Mouse (Mus musculus) naive thymus-derived CD4-positive, alpha-beta T cell, adult 2 months (primary cell): ENCODE data around the gene Olfr374.
A peak's percentile ranks its signal among the peaks of the same experiment; 100 is the strongest.
"Not testable (repeated sequence)": the region's sequence is repeated elsewhere in the genome, so short reads cannot be mapped to it uniquely, and the experiment has no call there.

Experiments used
- DNase-seq: peaks from one replicate; pipeline ENCODE4 v3.0.0-alpha.2; 2011; ENCODE audit warnings: low read depth

The Olfr374 gene

GRCm38 (mm10) chr8:72106740-72107139 lies at the start of gene Olfr374:
TSS of gene Olfr374 (plus strand) at chr8:72107040.
- no peak for DNase-seq

DNA sequence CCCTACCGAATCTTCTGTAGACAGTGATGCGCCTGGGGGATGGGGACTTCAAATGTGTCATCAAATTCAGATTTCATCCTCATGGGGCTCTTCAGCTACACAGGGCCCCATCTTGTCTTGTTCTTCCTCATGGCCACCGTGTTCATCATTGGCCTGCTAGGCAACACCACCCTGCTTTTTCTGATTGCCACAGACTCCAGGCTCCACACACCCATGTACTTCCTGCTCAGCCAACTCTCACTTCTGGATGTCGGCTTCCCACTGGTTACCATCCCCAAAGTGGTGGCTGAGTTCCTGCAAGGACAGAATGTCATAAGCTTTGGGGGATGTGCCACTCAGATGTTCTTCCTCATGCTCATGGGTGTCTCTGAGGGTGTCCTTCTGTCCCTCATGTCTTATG lies 49.2 kb upstream of the Olfr374 start:
- DNase-seq, result not testable (repeated sequence)

- peak; percentile 44 for DNase-seq
Measured at GRCm38 (mm10) chr8:72066819-72067399, 39.9 kb upstream of the Olfr374 start.

DNA sequence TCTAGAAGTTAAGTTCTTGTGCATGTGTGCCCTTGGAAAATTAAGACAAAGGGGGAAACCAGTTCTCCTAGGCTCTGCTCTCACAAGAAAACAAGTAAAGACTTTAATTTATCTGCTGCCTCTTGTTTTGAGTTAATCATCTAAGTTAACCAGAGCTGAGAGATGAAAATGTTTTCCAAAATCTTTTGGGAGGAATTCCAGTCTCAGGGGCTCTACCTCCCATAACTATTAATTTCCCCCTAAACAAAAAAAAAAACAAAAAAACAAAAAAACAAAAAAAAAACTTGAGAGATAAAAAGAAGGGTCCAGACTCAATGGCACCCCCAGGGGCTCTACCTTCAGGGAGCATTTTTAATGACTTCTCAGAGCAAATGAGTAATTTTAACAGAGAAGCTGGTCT lies 24.0 kb upstream of the Olfr374 start, which contains the start of gene Olfr373:
Gene Olfr373, plus strand, starts transcription at position 301 of the 400 bp plus-strand sequence.
- DNase-seq, result not testable (repeated sequence)

- no peak for DNase-seq
Measured at GRCm38 (mm10) chr8:72084744-72085143, 22.1 kb upstream of the Olfr374 start.

DNA sequence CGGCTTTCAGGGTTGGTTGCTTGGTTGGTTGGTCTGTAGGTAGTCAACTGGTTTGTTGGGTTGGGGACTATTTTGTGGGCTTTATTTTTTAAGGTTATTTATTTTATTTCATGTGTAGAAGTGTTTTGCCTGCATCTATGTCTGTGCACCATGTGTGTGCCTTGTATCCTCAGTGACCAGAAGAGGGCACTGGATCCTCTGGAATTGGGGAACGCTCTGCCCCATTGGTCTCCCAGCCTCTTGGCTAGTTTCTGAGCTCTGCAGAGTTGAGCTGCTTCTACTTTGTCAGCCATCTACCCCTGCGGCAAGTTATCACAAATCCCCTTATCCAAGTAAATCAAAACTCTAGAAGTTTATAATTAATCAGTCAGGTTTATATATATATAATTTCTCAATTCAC lies 19.2 kb upstream of the Olfr374 start:
- DNase-seq, result not testable (repeated sequence)

GRCm38 (mm10) chr8:72096721-72097120 lies 10.1 kb upstream of the Olfr374 start:
- DNase-seq, result not testable (repeated sequence)

DNA sequence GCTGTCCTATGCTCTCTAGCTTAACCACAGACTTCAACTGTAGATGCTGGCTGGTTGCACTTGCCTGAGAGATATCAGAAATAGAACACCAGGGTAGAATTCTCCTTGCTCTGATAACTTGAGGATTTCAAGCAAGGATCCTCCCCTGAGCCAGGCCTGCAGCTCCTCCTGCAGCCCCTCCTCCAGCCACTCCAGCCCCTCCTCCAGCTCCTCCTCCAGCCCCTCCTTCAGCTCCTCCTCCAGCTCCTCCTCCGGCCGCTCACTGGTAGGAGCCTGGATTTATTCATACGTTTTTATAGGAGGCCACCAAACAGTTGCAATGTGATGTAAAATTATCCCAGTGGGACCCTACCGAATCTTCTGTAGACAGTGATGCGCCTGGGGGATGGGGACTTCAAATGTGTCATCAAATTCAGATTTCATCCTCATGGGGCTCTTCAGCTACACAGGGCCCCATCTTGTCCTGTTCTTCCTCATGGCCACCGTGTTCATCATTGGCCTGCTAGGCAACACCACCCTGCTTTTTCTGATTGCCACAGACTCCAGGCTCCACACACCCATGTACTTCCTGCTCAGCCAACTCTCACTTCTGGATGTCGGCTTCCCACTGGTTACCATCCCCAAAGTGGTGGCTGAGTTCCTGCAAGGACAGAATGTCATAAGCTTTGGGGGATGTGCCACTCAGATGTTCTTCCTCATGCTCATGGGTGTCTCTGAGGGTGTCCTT lies 7.3 kb upstream of the Olfr374 start:
- not testable (repeated sequence) for DNase-seq

- peak; percentile 41 for DNase-seq
Measured at GRCm38 (mm10) chr8:72105165-72105564, 1.7 kb upstream of the Olfr374 start.

- DNase-seq, result no peak
Measured at GRCm38 (mm10) chr8:72110876-72111275, 4.0 kb downstream of the Olfr374 start.

DNA sequence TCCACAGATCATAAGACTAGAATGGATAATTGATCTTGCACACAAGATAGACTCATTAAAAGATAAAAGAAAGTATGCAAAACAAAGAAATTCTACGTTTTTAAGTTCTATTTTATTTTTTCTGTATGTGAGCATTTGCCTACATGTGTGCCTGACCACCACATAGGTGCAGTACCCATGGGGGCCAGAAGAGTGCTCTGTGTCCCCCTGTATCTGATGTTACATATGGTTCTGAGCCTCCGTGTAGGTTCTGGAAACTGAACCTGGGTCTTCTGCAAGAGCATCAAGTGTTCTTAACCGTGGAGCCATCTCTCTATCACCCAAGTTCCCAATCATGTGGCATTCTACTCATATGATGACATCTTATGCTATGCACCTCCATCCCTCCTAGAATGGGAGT lies 5.6 kb downstream of the Olfr374 start:
- DNase-seq, result no peak

DNA sequence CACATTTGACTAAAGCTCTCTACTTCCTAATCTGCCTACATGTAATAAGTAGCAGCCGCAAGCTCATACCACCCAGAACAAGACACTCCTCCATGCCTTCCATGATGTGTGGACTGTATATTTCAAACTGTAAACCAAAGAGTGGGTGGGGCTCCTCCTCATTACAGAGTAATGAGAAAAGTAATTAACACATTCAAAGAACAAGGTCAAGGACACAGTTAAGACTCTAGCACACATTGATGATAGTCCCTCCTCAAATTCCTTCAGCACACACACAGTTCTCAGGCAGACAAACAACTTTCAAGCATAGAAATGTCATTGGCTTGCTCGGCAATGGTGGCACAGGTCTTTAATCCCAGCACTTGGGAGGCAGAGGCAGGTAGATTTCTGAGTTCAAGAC lies 8.4 kb downstream of the Olfr374 start:
- DNase-seq, result no peak

- peak; percentile 66 for DNase-seq
Measured at GRCm38 (mm10) chr8:72118616-72119015, 11.8 kb downstream of the Olfr374 start.

GRCm38 (mm10) chr8:72121486-72121885 lies 14.6 kb downstream of the Olfr374 start:
- not testable (repeated sequence) for DNase-seq

- DNase-seq, result no peak
Measured at GRCm38 (mm10) chr8:72121997-72122396, 15.2 kb downstream of the Olfr374 start.

DNA sequence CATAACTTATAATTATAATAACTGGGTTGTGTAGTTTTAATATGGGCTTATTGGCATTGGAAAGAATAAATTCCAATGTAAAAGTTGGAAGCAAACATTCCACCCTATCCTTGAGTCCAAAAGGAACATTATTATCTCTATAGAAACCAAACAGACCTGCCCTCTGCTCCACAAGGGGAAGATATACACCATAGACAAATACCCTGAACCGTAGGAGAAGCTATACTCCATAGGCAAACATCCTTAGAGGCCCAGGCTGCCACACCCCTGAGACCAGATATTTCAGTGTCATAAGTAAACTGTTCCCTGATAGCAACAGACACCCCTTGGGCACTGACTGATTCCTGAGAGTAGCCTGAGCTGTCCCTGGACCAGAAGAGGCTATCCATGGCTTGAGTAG lies 21.0 kb downstream of the Olfr374 start:
- DNase-seq, result no peak

DNA sequence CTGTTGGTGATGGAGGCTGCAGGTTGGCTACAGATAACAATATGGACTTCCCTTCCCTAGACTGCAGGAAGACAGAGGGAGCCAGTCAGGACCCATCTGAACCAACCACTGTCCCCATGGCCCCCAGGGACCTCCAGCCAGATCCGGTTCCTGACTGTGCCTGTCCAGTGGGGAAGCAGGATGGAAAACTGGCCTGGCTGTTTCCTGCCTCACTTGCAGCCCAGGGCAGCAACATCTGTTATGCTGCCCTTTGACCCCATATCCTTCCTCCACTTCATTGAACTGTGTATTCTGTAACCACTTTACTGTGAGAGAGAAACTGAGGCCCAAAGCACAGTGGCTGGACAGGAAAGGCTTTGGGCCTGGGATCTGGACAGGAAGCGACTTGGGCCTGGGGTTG lies 24.4 kb downstream of the Olfr374 start:
- no peak for DNase-seq

DNA sequence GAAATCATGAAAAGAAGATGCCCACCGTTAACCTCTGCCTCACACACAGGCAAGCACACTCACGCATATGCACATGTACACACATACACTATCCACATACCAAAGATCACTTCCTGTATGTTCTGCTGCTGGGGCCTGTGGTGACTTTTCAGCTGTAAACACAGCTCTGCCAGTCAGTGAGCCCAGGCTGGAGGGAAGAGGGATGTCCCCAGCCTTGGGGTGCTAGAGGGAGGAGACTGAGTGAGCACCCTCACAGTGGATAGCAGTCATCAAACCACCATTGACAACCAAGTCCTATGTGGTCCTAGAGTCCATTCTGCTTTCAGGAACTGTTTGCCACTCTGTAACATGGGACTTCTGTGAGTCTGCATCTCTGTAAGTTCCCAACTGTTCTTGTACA lies 25.1 kb downstream of the Olfr374 start:
- DNase-seq, result peak; percentile 69

DNA sequence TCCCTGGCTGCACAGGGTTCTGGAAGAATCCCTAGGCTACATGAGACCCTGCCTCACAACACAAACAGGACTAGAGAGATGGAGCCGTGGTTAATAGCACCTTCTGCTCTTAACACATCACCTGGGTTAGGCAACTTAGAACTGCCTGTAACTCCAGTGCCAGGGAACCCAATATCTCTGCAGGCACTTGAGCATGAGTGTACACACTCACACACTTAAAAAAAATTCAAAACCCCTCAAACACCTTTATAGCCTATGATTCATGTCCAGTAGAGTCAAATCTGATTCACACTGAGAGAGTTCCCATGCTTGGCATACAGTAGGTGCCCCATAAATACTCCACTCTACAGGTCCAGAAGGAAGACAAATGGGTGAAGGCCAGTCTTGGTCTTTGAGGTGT lies 25.6 kb downstream of the Olfr374 start:
- no peak for DNase-seq

GRCm38 (mm10) chr8:72132891-72133290 lies 26.1 kb downstream of the Olfr374 start:
- DNase-seq, result no peak

GRCm38 (mm10) chr8:72133507-72133906 lies 26.7 kb downstream of the Olfr374 start:
- DNase-seq, result no peak

DNA sequence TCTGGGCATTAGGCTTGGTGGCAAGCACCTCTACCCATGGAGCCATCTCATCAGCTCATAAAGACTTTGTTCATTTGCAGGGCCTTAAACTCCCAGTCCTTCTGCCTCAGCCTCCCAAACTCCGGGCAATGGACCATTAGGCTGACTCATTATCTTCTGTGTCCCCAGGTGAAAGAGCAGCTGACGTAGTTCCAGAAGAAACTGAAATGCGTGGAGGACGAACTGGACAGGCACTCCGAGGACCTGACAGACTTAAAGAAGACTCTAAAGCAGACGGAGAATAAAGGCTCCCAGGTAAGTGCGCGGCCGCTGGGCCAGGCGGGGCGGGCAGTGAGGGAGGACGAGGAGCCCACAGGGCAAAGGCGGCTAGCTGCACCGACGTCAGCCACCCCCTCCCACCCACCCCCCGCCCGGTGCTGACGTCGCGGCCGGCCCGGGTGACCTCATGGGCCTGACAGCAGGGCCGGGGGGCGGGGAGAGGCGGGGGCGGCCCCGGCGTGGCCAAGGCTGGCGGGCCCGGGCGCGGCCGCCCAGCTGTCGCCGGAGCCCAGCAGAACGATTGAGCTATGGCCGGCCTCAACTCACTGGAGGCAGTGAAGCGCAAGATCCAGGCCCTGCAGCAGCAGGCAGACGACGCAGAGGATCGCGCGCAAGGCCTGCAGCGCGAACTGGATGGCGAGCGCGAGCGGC lies 28.1 kb downstream of the Olfr374 start, which contains the start of gene Tpm4:
Gene Tpm4, plus strand, starts transcription at position 220 of the 690 bp plus-strand sequence.
- DNase-seq, result peak; percentile 80
